Mouse (Mus musculus) right cerebral cortex, postnatal 4 days (tissue): ENCODE measurements around the gene Nras.

Source experiments
- DNase-seq: peaks from one replicate; pipeline ENCODE4 v3.0.0-alpha.2; 2022

Nras gene

GRCm38 (mm10) chr3:103099667-103100066 lies 41.6 kb downstream of the Nras start:
- no peak for DNase-seq

- no peak for DNase-seq
Observed at GRCm38 (mm10) chr3:103100735-103101134, 42.6 kb downstream of the Nras start.

- DNase-seq: no peak
Observed at GRCm38 (mm10) chr3:103101194-103101593, 43.1 kb downstream of the Nras start.

GRCm38 (mm10) chr3:103101909-103102308 lies 43.8 kb downstream of the Nras start:
- DNase-seq: no peak

GRCm38 (mm10) chr3:103102454-103103390 lies 44.6 kb downstream of the Nras start, which contains the start of gene Dennd2c:
Dennd2c (plus strand) TSS chr3:103102604.
- DNase-seq: peak; percentile 72

GRCm38 (mm10) chr3:103107565-103108240 lies 49.6 kb downstream of the Nras start:
- no peak for DNase-seq

- DNase-seq: no peak
Observed at GRCm38 (mm10) chr3:103112216-103112615, 54.1 kb downstream of the Nras start.
